Mouse (Mus musculus): ENCODE measurements at regions not wholly inside any gene's neighbourhood (a gene's known extent, or its start where the extent isn't known, plus 50 kb on each side); places are given as distances from the start of the nearest gene placed in this dataset.
A peak's percentile ranks its signal among the peaks of the same experiment; 100 is the strongest.

GRCm38 (mm10) chr8:126713602-126714145 is 119.9 kb upstream of the Irf2bp2 start:
- no peak for DNase-seq (ENCODE audit: low spot score in 2 of 2)

- no peak for DNase-seq (ENCODE audit: low spot score in 2 of 2)
Measured at GRCm38 (mm10) chr8:126713181-126713580, 119.4 kb upstream of the Irf2bp2 start.

DNA sequence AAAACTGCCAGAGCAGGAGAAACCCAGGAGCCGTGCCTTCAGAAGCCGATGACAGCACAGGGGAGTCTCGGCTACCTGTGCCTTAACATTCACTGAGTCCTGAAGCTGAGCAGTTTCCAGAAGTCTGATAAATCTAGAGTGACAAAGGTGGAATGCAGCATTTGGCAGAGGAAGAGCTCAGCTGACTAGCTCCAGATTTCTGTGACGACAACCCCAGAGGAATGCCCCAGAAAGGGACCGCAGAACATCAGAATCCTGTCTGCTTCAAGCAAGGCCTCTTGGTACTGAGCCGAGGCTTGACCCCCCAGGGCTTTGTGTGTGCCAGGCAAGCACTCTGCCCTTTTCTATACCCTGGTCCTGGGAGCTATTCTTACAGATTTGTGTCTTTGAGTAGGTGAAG is 119.0 kb upstream of the Irf2bp2 start:
- DNase-seq (ENCODE audit: low spot score in 2 of 2), result no peak

- no peak for DNase-seq (ENCODE audit: low spot score in 2 of 2)
Measured at GRCm38 (mm10) chr8:126708956-126709355, 115.2 kb upstream of the Irf2bp2 start.

GRCm38 (mm10) chr8:126707300-126707902 is 113.6 kb upstream of the Irf2bp2 start:
- DNase-seq (ENCODE audit: low spot score in 2 of 2), result no peak

GRCm38 (mm10) chr8:126706247-126706646 is 112.5 kb upstream of the Irf2bp2 start:
- DNase-seq (ENCODE audit: low spot score in 2 of 2), result no peak

DNA sequence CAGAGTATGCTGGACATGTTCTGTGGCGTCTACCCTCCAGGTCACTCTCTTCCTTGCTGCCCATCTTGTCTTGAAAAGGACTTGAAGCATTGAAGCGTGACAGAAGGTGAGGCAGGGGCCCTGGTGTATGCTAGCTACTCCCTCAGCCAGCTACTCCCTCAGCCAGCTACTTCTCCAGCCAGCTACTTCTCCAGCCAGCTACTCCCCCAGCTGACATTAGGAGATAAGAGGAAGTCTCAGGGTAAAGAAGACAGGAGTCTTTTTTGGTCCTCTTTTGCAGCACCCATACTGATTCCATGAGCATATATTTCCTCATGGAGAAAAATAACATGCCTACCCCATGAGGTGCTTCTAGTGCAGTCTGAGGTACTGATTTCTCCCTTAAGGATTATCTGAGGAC is 111.6 kb upstream of the Irf2bp2 start:
- DNase-seq (ENCODE audit: low spot score in 2 of 2), result no peak

- DNase-seq (ENCODE audit: low spot score in 2 of 2), result no peak
Measured at GRCm38 (mm10) chr8:126704706-126705105, 110.9 kb upstream of the Irf2bp2 start.

GRCm38 (mm10) chr8:126703546-126703945 is 109.8 kb upstream of the Irf2bp2 start:
- DNase-seq (ENCODE audit: low spot score in 2 of 2), result no peak

- DNase-seq (ENCODE audit: low spot score in 2 of 2), result no peak
Measured at GRCm38 (mm10) chr8:126702294-126702693, 108.5 kb upstream of the Irf2bp2 start.

DNA sequence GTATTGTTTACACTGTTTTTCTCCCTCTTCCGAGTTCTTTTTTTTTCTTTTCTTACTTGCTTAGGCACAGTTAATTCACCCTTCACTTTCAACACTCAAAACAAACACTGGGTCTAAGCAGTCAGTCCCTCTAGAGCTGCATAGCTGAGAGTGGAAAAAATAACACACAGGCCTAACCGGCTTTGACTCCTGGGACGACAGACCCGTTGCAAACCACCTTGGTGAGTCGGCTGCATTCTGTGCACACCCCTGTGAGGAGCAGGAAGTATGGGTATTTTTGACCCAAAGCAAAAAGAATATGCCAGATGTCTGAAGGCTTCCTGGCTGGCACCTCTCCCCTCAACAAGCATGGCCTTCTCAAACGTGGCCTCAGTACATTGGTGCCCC is 105.6 kb upstream of the Irf2bp2 start:
- no peak for DNase-seq (ENCODE audit: low spot score in 2 of 2)

GRCm38 (mm10) chr8:126698601-126699388 is 105.0 kb upstream of the Irf2bp2 start:
- peak in 1 of 2 experiments; percentile 24 for DNase-seq (ENCODE audit: low spot score in 2 of 2)

DNA sequence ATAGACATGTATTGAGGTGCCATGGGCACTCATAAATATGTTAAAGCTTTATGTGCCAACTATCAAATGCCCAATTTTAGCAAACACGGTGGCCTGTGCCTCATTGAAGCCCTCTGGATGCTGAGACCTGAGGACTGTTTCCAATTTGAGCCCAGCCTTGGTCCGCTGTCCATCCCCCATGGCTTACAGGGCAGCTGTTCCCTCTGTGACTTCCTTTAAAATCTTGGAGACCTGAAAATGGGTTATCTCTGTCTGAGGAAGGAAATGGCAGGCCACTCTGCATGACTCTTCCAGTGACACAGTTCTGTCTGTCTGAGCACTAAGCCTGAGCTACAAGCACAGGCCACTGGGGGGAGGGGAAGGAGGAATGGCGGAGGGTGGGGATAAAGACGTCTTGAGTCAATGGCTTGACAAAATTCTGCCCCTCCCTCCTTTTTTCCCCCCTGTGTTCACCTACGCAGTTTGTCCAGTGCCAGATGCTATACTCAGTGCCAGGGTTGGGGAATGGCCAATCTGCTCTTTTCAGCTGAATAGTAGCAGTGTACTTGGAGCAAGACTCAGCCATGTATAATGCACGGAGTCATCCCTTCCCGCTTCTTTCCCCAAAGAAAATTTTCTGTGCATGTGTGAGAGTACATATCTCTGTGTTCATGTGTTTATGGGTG is 102.7 kb upstream of the Irf2bp2 start:
- no peak for DNase-seq (ENCODE audit: low spot score in 2 of 2)

- peak in 1 of 2 experiments; percentile 36 for DNase-seq (ENCODE audit: low spot score in 2 of 2)
Measured at GRCm38 (mm10) chr8:126694370-126694769, 100.6 kb upstream of the Irf2bp2 start.

- DNase-seq (ENCODE audit: low spot score in 2 of 2), result no peak
Measured at GRCm38 (mm10) chr8:126693642-126694041, 99.9 kb upstream of the Irf2bp2 start.

DNA sequence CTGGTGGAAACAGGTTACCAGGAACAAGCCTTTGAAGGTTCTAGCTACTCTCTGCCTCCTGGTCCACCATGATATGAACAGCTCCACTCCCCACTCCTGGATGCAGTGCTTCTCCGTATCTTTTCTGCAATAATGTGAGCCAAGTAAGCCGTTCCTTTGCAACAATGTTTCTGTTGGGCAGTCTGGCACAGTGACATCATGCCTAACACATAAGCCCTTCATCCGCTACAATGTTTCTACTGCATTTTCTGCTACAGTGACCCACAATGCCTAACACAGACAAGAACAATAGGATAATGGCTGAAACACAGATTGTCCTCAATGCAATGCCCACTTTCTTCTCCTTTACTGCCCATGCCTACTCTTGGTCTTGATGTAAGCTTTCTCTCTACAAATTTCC is 98.9 kb upstream of the Irf2bp2 start:
- no peak for DNase-seq (ENCODE audit: low spot score in 2 of 2)

DNA sequence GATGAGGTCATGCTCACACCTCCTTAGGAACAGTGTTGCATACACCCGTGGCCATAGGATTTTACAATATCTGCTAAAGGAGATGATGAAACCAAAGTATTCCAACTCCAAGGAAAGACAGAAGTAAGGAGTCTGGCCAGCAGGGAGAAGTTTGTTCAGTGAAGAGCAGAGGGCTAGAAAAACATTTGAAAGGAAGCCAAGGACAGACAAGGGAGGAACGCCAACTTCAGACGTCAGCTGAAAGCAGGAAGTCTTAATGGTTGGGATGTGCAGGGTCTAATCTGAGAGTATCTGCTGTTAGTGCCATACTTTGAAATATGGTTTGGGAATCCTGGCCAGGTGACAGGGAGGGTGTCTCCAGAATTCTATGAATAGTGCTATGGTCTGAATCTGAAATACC is 98.5 kb upstream of the Irf2bp2 start:
- no peak for DNase-seq (ENCODE audit: low spot score in 2 of 2)

GRCm38 (mm10) chr8:126688450-126688849 is 94.7 kb upstream of the Irf2bp2 start:
- no peak for DNase-seq (ENCODE audit: low spot score in 2 of 2)

GRCm38 (mm10) chr8:126688014-126688413 is 94.2 kb upstream of the Irf2bp2 start:
- no peak for DNase-seq (ENCODE audit: low spot score in 2 of 2)

- DNase-seq (ENCODE audit: low spot score in 2 of 2), result no peak
Measured at GRCm38 (mm10) chr8:126686827-126687226, 93.0 kb upstream of the Irf2bp2 start.

DNA sequence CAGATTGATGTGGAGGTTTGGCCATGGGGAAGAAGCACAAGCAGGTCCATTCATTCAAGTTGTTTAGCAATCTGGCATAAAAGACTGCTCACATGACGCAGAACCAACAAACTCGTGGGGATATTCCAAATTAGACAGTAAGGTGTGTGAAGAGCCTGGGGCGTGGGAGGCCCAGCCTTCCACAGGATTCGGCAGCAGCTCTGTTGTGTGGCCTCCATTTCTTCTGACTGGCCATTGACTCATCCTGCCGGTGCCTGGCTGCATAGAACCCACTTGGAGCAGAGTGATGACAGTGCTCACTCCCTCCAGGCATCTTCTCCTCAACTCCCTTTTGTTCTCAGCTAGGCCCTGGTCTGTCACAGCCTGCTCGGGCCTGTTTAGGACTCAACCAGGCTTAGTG is 91.6 kb upstream of the Irf2bp2 start:
- no peak for DNase-seq (ENCODE audit: low spot score in 2 of 2)

DNA sequence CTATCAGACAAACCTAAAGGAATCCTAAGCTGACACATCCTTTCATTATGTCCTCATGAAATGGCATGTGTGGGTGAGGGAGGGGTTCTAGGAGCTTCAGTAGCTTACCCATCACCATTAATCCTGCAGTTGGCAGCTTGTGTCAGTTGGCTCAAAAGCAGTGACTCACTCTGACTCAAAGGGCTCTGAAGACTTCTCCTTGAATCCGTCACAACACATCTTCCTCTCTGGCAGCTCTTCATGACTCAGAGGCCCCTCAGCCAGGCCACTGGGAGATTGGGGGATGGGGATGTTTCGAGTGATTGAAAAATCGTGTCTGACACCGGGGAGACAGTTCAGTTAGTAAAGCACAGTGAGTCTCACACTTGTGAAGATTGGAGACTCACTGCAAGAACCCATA is 90.2 kb upstream of the Irf2bp2 start:
- no peak for DNase-seq (ENCODE audit: low spot score in 2 of 2)

DNA sequence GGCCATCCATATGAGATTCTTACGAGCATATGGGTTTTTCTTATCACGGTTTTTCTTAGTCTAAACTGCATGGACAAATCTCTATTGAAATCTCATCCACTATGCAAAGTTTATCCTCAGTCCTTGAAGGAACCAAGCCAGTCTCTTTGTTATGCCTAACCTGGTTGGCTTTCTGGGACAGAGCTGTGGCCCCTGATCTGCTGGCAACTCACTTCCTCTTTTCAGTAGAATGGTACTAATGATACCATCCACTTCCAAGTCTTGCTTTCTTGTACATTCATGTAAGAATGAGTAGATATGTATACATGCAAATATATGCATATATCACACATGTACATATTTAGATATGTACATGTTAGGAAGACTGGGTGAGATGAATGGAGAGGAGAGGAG is 89.8 kb upstream of the Irf2bp2 start:
- DNase-seq (ENCODE audit: low spot score in 2 of 2), result no peak
